Mouse (Mus musculus) lung, postnatal 14 days (tissue): ENCODE measurements around the gene Slc25a22.
A peak's percentile ranks its signal among the peaks of the same experiment; 100 is the strongest.
"Not testable (repeated sequence)": the region's sequence is repeated elsewhere in the genome, so short reads cannot be mapped to it uniquely, and the experiment has no call there.

ENCODE experiments used
- DNase-seq: peaks from one replicate; pipeline ENCODE4 v3.0.0; 2021

Slc25a22 gene

DNA sequence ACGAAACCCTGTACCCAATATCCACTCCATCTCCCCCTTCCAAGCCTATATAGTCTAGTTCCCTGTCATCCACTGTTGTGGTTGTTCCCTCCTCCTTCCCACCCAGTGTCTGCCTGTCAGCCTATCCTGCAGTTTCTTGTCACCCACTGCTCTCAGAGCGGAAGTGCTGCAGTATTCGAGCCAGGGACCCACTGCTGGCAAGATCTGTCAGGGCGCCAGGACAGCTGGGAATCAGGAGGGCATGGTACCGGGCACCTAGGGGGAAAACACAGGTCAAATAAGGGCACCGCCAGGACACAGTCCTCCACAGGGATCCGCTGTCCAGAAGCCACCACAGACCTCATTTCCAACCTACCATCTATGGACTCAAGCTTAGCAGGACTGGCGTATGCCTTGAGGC lies 27.1 kb downstream of the Slc25a22 start:
- no peak for DNase-seq

DNA sequence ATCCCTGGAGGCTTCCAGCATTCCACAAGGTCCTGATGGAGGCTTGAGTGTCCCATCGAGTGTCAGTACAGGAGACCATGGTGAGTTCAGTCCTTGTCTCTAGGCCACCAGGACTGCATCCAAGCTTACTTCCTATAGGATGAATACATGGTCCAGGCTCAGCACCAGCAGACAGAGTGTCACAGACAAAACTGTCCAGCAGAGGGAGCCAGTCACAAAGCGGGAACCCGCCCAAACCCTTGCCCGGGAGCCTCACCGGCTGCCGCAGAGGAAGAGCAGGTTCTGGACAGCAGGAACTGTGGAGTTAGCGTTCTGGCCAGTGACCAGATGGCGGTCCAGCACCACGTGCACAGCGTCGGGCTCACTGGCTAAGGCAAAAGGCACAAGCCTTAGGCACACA lies 28.9 kb downstream of the Slc25a22 start:
- DNase-seq: peak; percentile 94

- DNase-seq: not testable (repeated sequence)
These were observed 30.0 kb downstream of the Slc25a22 start for GRCm38 (mm10) chr7:141407670-141408069.

DNA sequence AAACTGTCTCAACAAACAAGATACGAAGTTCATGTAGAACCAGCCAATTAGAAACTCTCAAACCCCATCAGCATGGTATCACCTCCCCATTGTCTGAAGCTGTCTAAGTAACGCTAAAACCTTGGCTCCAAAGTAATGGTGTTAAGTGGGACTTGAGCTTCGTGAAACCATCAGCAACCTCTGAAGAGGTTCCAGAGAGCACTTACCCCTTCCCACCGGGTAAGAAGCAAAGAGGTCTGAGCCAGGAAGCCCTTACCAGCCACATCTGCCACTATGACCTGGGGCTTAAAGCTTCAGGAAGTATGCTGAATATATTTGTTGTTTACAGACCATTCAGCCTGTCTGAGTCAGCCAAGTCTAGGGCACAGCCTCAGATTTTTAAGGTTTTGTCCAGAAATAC lies 32.2 kb downstream of the Slc25a22 start:
- no peak for DNase-seq

DNA sequence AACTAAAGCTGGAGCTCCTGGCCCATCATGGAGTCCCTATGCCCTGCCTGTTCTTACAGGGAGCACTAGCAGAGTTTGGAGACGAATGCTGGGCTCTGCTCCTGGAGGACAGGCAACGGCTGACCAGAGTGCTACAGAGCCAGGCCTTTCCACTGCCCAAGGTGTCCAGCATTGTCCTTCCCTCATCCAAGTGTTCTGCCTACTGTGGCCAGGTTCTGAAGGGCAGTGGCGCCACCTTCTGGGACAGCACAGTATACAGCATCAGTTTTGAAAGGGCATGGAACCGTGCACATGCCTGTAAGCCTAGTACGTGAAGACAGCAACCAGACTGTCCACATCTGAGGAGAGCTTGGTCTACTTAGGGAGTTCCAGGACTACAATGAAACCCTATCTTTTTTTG lies 34.4 kb downstream of the Slc25a22 start:
- peak; percentile 65 for DNase-seq

DNA sequence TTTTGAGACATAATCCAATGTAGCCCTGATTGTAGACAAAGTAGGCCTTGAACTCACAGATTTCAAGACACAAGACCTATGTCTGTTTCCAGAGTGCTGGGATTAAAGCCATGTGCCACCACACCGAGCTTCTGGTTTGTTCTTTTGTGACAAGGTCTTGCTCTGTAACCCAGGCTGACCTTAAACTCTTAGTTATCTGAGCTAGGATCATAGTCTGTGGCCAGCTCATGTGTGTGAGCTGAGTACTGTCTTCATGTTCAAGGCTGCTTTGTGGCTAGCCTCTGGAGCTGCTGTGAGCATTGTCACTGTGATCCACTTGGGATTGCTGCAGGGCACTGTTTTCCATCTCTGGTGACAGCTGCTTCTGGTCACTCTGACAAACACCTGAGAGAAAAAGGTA lies 42.3 kb downstream of the Slc25a22 start:
- no peak for DNase-seq

- DNase-seq: peak; percentile 74
These were observed 42.9 kb downstream of the Slc25a22 start for GRCm38 (mm10) chr7:141394771-141395170.

- no peak for DNase-seq
These were observed 43.5 kb downstream of the Slc25a22 start for GRCm38 (mm10) chr7:141394158-141394557.

GRCm38 (mm10) chr7:141392552-141393222 lies 45.0 kb downstream of the Slc25a22 start:
- DNase-seq: no peak

- peak; percentile 96 for DNase-seq
These were observed 45.8 kb downstream of the Slc25a22 start, which contains the start of gene Taldo1 for GRCm38 (mm10) chr7:141391625-141392551. Gene Taldo1, plus strand, starts transcription at chr7:141392199.

DNA sequence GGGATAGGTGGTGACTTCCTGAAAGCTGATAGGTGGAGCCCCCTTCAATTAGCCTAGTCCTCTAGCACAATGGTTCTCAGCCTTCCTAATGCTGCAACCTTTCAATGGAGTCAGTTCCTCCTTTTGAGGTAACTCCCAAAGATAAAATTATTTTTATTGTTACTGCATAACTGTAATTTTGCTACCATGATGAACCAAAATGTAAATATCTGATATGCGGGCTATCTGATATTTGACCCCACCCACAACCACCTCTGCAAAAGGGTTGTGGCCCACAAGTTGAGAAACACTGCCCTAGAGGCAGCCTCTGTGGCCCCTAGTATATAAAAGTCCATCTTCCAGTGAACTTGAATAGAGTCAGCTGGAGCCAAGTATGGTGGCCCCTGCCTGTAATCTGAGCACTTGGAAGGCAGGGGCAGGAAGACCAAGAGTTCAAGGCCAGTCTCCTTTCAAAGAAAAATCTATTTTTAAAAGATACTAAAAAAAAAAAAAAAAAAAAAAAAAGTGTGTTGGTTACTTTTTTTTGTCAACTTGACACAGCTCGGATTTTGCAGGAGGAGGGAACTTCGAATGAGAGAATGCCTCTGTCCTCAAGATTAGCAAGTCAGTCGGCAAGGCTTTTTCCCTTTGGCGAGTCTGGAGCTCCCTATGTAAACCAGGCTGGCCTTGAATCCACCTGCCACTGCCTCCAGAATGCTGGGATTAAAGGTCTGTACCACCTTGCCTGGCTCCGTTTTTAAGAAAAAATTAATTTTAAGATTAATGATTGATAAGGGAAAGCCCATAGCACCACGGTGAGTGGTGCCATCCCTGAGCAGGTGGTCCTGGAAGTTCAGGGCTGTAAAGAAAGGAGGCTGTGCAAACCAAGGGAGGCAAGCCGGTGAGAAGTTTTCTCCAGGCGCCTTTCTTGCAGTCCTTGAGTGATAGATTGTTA lies 47.1 kb downstream of the Slc25a22 start:
- DNase-seq: no peak

- no peak for DNase-seq
These were observed 49.1 kb downstream of the Slc25a22 start for GRCm38 (mm10) chr7:141388487-141389109.

DNA sequence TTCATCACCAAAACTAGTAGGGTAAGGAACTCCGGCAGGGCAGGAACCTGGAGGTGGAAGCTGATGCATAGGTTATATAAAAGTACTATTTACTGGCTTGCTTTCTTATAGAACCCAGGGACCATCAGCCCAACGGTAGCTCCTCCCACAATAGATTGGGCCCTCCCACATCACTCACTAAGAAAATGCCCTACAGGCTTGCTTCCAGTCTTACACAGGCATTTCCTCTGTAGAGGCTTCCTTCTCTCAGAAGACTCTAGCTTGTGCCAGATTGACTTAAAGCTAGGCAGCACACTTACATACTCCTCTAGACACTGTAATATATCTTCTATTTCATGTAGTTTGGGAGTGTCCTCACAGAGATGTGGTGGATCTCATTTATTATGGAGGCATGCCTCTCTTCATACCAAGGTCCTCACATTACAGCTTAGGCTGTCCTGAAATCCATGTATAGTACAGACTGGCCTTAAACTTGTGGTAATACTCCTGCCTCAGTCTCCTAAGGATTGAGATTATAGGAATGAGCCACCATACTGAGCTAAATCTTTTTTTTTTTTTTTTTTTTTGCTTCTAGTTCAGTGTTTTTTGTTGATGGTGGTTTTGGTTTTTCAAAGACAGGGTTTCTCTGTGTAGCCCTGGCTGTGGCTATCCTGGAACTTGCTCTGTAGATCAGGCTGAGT lies 49.7 kb downstream of the Slc25a22 start:
- no peak for DNase-seq

GRCm38 (mm10) chr7:141381068-141381835 lies 56.4 kb downstream of the Slc25a22 start:
- no peak for DNase-seq
